Mouse (Mus musculus) natural killer cell, adult 2 months (primary cell): ENCODE measurements around the gene Pygo1.
A peak's percentile ranks its signal among the peaks of the same experiment; 100 is the strongest.

Experiments used
- DNase-seq, 2 experiments: peaks; one replicate each; pipeline ENCODE4 v3.0.0; 2022; ENCODE audit warnings: low spot score in 2 of 2

Pygo1 gene

DNA sequence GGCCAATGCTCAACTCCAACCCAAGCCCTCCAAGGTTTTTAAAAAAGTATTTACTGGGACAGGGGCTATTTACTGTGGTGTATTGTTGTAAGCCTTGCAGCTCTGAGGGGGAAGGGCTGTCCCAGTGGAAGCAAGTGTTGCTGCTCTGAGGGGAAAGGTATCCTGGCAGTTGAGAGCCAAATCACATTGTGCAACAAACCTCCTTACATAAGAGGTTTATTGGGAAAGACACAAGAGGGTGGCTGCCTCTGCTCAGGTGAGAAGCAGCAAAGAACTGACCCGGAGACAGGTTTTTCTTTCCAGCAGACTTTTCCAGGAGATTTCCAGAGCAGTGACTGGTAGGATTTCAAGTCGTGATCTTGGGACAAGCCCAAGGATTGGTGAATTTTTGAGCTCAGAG lies 10.9 kb downstream of the Pygo1 start:
- no peak for DNase-seq

DNA sequence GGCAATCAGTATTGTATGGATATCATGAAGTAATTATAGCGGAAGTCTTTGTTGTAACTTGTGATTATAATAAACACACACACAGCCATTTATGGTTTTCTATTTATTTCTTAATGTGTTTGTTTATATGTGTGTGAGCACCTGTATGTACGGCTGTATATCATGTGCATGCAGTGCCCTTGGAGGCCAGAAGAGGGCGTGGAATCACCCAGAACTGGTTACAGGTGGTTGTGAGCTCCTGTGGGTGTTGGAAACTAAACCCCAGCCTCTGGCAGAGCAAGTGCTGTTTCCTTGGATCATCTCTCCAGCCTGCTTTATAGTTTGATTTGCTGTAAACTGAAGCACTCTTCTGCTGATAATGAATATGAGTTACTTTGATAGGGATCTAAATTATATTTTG lies 18.0 kb downstream of the Pygo1 start:
- no peak for DNase-seq

DNA sequence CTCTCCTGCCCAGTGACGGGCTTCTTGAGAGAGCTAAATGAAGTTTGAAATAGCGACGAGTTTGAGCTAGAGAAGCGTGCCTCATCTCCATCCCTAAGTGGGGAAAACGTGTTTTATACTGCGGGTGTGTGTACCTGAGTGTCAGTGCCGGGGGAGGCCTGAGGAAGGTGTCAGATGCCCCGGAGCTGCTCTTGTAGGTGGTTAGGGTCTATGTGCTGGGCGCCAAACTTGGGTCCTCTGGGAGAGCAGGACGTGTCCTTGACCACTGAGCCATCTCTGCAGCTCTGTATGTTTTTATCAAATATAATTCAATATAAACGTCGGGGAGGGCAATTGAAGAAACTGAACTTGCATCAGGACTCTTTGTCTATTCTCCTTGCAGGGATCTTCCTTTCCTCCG lies 18.8 kb downstream of the Pygo1 start:
- DNase-seq: no peak

DNA sequence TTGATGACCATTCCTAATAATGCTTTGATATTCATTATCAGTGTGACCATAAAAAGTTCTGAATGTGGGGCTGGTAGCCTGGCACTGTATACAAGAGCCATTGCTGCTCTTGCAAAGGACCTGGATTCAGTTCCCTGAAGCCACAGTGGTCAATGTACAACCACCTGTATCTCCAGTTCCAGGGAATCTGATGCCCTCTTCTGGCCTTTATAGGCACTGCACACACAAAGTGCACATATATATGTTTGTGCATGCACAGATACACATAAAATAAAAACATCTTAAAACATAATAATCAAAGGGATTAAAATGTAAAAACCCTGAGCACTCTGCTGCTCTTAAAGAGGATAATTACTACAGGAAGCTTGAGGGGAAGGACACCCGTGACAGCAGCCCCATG lies 21.6 kb downstream of the Pygo1 start:
- no peak for DNase-seq

DNA sequence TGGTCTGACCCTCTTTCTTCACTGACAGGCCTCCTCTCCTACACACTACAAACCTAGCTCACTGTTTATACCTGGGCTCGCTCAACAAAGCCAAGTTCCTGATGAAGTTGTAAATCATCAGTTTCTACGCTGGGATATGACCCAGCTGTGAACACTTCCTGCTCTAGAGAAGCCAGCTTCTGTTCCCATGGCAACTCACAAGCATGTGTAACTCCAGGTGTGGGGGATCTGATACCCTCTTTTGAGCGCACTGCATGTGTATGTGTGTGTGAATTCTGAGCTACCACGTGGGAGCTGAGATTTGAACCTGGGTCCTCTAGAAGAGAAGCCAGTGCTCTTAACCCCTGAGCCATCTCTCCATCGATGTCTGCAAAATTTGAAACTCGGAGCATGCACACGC lies 24.1 kb downstream of the Pygo1 start:
- DNase-seq: no peak

DNA sequence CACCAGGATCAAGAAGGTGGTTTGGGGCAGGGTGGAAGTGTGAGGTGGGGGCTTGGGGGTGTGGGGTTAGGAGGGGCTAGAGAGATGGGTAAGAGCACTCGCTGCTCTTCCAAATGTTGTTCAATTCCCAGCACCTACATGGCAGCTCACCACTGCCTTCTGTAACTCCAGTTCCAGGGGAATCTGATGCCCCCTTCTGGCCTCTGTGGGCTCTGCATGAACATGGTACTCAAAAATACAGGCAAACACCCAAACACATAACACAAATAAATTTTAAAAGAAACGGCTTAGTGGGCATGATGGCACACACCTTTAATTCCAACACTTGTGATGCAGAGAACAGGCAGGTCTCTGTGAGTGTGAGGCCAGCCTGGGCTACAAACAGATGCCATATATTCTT lies 29.3 kb downstream of the Pygo1 start:
- peak in 1 of 2 experiments; percentile 14 for DNase-seq

DNA sequence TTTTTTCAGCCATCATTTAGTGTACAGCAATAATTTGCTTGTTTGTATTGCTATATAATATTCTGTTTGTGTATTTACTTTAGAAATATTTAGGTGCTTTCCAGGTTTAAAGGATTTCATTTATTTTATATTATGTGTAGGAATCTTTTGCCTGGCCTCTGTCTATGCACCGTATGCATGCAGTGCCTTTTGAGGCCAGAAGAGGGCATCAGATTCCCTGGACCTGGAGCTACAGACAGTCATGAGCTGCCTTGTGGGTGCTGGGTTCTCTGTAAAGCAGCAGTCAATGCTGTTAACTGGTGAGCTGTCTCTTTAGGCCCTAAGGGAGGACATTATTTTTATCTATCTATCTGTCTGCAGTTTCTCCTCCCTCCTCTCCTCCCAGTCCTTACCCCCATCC lies 30.1 kb downstream of the Pygo1 start:
- peak; percentile 53 to 63 for DNase-seq

DNA sequence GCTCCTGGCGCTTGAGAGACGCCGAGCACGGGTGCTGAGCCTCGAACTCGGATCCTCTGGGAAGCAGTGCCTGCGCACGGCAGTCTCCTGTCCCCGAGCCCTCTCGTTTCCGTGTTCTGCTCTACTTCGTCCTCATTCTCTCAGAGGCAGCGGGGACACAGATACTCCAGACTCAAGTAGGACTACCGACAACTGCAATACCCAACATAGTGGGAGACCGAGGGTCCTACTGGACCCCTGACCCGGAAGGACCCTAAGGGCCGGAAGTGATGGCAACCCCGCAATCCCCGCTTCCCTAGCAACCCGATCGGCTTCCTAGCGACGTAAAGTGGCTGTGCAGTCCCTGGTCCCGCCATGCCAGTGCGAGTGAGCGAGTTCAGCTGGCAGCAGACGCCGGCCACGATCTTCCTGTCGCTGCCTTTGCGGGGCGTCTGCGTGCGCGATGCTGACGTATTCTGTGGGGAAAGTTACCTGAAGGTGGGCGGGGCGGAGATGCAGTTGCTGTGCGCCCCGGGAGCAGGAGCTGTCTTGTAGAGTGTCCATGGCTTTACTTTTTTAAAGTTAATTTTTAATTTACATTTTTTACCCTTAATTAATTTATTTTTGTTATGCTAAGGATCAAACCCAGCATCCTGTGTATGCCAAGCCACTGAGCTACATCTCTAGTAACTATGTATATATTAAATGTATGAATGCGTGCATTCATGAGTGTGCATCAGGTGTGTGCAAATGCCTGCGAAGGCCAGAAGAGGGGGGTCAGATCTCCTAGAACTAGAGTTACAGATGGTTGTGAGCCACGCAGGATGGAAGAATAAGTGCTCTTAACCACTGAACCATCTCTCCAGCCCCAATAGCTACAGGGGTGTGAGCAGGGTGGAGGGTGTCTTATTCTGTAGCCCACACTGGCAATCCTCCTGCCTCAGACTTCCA lies 33.3 kb downstream of the Pygo1 start, which contains the start of the genes Dyx1c1 and Gm44503:
Gene Dyx1c1, plus strand, starts transcription at position 265 of the 930 bp plus-strand sequence.
Gene Gm44503, plus strand, starts transcription at position 332 of the 930 bp plus-strand sequence.
- DNase-seq: peak; percentile 79 to 86

DNA sequence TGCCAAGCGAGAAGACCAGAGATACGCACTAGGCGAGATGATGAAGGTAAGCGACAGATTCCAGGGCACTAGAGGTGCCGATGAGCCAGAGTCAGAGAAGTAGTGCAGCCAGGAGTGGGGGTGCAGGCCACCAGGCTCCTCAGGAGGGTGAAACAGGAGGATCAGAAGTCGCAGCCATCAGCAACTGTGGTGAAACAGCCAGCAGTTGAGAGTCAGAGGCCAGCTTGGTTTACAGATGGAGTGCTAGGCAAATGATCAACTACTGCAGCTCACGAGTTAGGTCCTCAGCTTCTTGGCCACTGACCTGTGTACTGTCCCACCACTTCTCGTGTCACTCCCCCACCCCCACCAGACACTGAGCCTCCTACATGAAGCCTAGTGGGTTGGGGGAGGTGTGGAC lies 35.9 kb downstream of the Pygo1 start:
- no peak for DNase-seq

DNA sequence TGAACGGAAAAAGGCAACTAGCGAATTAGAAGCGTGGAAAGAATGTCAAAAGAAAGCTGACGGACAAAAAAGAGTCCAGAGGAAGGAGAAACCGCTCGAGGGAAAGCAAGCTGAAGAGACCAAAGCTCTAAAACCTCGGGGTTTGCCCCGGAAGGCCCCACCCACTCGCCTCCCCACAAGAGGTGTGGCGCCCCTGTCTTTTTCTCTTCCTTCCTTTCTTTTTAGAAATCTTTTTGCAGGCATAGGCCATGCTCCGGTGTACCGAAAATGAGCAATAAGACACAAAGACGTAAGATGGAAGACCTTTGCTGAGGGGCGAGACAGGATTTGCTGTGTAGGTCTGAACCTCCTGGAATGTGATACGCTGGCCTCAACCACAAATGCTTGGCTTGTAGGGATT lies 36.5 kb downstream of the Pygo1 start:
- peak; percentile 49 to 56 for DNase-seq

DNA sequence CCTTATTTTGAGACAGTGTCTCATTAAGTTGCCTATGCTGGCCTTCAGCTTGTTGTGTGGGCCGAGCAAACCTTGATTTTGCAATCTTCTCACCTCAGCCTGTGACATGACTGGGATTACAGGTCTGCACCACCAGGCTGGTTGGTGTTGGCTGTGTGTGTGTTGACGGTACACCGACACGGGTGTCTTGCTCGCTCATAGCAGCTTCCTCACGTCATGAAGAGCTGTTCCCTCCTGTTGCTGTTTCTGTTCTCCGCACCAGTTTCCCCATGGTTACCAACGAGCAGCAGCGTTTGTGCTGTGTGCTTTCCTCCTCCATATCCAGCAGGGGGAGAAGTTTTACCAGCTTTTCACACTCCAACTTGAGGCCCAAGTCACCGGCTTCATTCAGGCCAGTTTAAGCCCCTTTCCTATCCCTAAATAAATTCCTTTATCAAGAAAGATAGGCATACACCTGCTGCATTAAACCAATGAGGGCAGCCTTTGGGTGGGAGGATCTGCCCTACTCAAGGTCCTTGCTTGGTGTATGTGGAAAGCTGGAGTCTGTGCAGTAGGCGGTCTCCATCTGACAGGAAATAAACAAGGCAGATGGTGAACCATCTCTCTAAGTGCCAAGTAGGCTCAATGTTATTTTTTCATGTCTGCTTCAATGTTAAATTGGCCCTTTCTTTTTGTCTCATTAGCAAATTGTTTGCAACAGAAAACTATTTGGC lies 43.1 kb downstream of the Pygo1 start:
- peak; percentile 55 to 62 for DNase-seq

DNA sequence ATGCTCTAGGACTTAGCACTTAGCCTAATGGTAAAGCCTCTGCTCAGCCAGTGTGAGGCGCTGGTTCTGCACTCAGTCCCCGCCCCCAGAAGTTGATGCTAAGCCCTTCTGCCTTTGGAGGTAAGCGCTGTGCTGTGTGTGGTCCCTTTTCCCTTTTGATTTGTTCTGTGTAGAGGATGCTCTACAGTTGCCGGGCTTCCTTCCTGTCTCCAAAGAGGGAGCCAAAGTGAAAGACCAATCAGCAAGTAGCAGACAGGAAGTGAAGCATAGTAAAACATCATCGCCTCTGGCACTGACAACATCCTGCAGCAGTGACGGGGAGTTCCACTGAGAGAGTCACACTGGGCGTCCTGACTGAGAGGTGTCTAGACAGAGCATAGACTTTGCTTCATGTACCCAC lies 44.4 kb downstream of the Pygo1 start:
- DNase-seq: peak; percentile 71 to 73

DNA sequence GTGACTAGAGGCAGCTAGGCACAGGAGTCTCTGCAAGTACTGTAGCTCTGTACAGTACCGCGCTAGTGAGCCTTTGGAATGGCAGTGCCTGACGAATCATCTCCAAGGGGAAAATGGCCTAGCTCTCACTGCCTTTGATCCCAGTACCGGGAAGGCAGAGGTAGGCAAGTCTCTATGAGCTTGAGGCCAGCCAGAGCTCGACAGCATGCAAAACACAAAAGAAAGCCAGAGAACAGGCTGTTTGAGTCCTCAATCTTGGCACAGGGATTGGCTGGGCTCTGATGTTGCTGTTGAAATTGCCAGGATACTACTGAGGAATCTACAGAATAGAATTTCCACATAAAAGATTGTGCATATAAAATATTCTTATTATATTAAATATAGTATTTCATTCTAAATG lies 47.0 kb downstream of the Pygo1 start:
- no peak for DNase-seq

DNA sequence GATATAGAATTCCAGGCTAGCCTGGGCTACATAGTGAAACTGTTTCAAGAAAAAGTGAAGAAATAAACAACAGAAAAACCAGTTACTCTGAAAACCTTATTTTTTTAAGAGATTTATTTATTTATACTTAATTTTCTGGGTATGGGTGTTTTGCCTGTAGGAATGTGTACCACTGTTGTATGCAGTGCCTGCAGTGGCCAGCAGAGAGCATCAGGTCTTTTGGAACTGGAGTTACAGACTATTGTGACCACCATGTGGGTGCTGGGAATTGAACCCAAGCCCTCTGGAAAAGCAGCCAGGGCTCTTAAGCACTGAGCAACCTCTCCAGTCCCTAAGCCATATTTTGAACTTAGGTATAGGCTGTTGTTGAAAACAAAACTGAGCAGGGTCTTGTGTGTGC lies 47.5 kb downstream of the Pygo1 start:
- no peak for DNase-seq

DNA sequence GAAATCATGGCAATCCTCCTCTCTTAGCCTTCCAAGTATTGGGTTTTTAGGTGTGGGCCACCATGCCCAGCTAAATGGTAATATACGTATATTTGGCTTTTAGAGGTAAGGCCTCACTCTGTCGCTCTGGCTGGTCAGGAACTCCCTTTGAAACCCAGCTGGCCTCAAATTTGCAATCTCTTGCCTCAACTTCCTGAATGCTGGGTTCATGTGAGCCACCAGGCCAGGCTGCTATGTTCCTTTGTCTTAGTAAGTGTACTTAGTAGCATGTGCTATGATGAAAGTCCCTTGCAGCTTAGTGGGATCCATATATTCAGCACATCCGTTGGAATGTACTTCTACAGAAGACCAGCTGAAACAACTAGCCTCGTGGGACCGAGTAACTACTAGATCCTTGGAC lies 49.3 kb downstream of the Pygo1 start:
- DNase-seq: no peak

DNA sequence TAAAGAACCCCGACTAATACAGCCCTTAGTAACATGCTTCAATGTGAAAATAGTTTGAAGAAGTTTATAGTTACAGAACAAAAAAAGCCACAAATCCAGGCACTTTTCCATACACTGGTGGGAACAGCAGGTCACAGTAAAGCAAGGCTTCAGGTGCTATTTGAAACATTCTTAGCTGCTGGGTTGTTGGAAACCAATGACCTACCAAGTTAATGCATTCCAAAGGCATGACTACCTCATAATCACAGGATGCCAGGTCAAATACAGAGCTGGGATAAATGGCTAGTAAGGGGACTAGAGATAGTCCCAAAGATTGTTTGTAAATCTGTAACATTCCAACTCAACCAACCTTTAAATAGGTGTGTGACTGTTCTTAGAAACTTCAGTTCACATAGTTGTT lies 49.8 kb downstream of the Pygo1 start:
- DNase-seq: no peak

DNA sequence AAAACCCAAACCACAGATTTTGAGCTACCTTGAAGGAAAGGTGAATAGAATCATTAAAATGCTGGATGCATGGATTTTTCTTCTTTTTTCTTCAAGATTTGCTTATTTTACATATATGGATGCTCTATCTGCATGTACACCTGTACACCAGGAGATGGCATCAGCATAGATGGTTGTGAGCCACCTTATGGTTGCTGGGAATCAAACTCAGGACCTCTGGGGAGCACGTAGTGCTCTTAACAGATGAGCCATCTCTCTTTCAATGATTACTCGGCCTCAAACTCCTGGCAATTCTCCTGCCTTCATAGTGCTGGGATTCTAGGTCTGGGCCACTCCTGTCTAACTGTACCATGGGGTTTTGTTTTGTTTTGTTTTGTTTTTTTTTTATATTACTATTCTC lies 57.6 kb downstream of the Pygo1 start:
- DNase-seq: no peak

DNA sequence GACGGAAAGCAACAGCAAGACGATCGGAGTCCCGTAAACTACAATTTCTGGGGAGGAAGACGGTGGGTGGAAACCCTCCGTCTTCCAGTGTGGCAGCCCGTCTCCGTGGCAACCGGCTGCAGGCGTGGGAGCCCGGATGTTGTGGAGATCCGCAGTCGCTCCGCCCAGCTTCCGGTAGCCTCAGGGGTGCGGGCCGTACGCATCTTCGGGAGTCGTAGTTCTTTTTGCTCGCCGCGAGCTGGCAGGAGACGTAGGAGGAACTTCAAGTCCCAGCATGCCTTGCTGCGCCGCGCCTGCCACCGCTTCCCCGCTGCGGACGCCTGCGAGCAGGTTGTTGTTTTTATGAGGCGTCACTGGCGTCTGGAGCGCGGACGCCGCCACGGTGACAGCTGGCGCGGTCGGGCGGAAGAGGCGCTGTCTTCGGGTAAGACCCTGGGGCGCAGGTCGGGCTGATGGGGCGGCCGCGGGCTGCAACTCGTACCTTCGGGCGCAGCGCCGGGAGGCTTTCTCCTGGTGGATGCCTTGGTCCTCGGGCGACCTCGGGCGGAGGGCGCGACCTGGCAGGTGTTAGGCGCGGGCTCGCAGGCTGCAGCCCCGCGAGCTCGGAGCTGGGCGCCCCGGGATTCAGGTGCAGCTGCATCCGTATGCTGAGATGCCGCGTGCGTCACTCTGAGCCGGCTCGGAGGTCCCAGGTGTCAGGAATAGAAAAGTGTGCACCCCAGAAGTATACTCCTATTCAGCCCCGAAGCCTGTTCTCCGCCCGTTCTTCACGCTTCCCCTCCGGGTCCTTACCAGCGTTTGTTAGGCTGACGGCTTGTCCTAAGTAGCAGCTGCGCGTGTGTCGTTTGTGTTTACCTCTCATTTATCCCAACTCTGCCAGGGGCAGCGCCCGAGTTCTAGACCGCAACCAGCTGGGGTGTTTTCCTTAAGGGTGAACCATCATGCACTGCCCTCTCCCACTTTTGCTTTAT lies 60.1 kb downstream of the Pygo1 start, which contains the start of the genes Ccpg1os and Ccpg1:
Gene Ccpg1os, minus strand, starts transcription at position 133 of the 971 bp plus-strand sequence.
Gene Ccpg1, plus strand, starts transcription at position 180 of the 971 bp plus-strand sequence.
- peak; percentile 96 to 97 for DNase-seq

DNA sequence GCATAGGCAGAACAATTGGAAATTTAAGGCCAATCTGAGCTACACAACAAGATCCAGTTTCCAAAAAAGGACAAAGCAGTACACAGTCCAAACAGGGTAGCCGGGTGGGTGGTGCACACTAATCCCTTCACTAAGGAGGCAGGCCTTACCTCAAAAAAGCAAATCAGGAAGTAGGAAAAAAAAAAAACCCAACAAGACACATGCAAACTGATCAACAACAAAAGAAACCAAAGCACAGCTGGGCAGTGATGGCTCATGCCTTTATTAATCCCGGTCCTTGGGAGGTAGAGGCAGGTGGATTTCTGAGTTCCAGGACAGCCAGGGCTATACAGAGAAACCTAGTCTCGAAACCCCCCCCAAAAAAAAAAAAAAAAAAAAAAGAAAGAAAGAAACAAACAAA lies 62.3 kb downstream of the Pygo1 start:
- no peak for DNase-seq

DNA sequence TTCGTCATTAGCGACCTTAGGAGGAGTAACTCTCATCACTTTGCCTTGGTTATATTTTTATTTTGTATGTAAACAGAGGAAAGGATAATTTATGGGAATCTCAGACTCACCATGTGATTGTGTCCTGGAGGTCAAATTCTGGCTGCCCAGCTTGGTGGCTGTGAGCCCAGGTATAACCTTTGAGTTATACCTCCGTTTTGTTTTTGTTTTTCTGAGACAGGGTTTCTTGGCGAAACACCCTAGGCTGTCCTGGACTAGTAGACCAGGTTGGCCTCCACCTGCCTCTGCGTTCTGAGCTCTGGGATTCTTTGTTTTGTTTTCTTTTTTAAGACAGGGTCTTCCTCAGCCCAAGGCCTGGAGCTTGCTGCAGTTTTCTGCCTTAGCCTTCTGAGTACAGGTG lies 63.3 kb downstream of the Pygo1 start:
- DNase-seq: no peak

DNA sequence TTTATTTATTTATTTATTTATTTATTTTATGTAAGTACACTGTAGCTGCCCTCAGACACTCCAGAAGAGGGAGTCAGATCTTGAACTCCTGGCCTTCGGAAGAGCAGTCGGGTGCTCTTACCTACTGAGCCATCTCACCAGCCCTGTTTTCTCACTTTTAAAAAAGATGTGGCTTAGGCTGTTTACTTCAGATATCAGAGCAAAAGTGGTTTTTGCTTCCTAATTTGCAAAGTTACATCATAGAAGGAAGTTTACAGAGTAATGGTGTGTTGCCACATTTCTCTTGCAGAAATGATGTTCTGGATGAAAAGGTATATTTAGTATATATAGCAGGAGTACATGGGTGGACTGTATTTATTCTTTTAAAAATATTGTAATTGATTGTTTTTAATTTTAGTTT lies 66.0 kb downstream of the Pygo1 start:
- no peak for DNase-seq

DNA sequence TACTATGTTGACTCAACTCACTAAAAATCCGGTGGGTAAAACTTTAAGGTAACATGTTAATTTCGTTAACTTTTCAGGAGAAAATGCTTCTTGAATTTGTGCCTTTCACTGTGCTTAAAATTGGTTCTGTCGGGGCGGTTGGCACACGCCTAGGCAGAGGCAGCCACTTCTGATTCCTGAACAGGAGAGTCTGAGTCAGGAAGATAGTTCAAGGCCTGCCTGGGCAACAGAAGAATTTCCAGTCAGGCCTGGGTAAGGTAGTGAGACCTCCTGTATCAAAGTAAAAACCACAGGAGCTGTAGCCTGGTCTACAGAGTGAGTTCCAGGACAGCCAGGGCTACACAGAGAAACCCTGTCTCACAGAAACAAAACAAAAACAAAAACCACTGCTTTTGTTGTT lies 67.1 kb downstream of the Pygo1 start:
- DNase-seq: no peak
